Mouse (Mus musculus) bone marrow, adult 2 months (tissue): ENCODE data around the gene Tmem208. TPM values are rescaled to one million over a fixed set of nuclear protein-coding genes. Genes with fewer than 3 reads are reported as not detected.

ENCODE experiments used
- H3K27ac ChIP-seq: fragments of 200-500 bp; 2 replicates; pipeline ENCODE4 v1.5.1; 2012; ENCODE audit warnings: low read depth, mild to moderate bottlenecking, control low read depth, inconsistent platforms, low read length; ENCODE audit not compliant: control insufficient read depth, poor library complexity, insufficient read depth
- H3K4me1 ChIP-seq: fragments of 200-500 bp; 2 replicates; pipeline ENCODE4 v1.6.1; 2011; ENCODE audit warnings: low read length; ENCODE audit not compliant: control insufficient read depth, insufficient read depth
- H3K4me3 ChIP-seq: fragments of 200-500 bp; replicated peaks from 2 replicates; pipeline ENCODE3; 2011; ENCODE audit warnings: mild to moderate bottlenecking, low read depth, low read length, control low read depth; ENCODE audit not compliant: control insufficient read depth
- CTCF ChIP-seq: fragments of 200-500 bp; IDR thresholded peaks from 2 replicates; pipeline ENCODE4 v1.5.1; 2011; ENCODE audit warnings: low read length, control low read depth; ENCODE audit not compliant: control insufficient read depth, insufficient read depth
- POLR2A ChIP-seq: fragments of 200-500 bp; IDR thresholded peaks from 2 replicates; pipeline ENCODE4 v1.6.1; 2011; ENCODE audit warnings: low read depth, mild to moderate bottlenecking, control low read depth, low read length, borderline replicate concordance; ENCODE audit not compliant: control insufficient read depth
- WGBS: fragments of 180-500 bp; shearing (Covaris S2); methylation state at CpG from one replicate; pipeline ENCODE4 v1.1.7; 2018; 5-methylcytosine and 5-hydroxymethylcytosine counted together
- polyA plus RNA-seq: library from polyadenylated mRNA; stranded (reverse); fragments of >200 nt; gene quantifications from 2 replicates; pipeline ENCODE4 v1.2.4, GENCODE M21; 2011; ENCODE audit warnings: low replicate concordance; ENCODE audit not compliant: missing spikeins, insufficient read depth, insufficient read length

The Tmem208 gene
- polyA plus RNA-seq, 1 experiment = 140 TPM

DNA sequence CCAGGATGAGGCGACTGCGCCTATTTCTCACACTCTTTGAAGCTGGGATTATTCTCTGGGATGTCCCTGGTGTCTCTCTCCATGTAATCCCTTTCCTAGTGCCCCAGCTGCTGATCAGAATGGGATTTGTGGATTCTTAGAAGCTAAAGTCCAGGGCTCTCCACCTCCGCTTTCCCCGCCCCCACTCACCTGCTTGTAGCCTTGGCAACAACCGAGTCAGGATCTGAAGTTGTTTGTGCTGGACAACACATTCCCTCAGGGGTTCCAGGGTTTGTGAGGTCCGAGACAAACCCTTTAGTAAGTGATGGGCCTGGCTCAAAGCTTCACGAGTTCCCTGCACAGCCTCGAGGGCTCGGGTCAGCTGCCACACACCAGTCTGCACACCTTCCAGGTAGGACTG lies 31.4 kb upstream of the Tmem208 start:
- WGBS = 87% methylated on average over 9 of the region's 9 CpGs
- no peak overlapping the region for H3K4me3 ChIP-seq
- H3K4me1 ChIP-seq = peaks cover 8% of the 10 kb centered on the region

DNA sequence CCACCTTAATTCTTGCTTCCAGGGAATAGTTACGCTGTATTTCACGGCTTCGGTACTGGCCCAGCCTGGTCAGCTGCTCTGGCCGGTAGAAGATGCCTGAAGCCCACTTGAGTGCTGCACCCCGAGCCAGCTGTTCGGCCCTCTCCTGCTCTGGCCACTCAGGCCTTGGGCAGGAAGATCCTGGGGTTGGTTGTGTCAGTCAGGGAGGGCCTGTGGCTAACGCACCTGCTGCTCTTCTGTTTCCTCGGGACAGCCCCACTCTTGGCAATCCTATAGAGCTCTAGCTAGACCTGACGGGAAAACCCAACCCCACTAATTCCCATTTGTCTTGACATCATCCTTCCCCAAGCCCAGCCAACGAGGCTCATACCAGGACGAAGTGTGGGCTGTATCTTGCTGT lies 30.9 kb upstream of the Tmem208 start:
- Histone ChIP-seq H3K27ac (no peak overlapping the region), H3K4me3 (no peak overlapping the region), H3K4me1 (peaks cover 4% of the 10 kb centered on the region)
- no peak for TF ChIP-seq CTCF
- TF ChIP-seq POLR2A = no peak
- WGBS = 66% methylated on average over 11 of the region's 11 CpGs

More for the DNA sequence above, 31.4 kb upstream of the Tmem208 start:
- no peak overlapping the region for H3K27ac ChIP-seq
- no peak for TF ChIP-seq CTCF
- no peak for TF ChIP-seq POLR2A

DNA sequence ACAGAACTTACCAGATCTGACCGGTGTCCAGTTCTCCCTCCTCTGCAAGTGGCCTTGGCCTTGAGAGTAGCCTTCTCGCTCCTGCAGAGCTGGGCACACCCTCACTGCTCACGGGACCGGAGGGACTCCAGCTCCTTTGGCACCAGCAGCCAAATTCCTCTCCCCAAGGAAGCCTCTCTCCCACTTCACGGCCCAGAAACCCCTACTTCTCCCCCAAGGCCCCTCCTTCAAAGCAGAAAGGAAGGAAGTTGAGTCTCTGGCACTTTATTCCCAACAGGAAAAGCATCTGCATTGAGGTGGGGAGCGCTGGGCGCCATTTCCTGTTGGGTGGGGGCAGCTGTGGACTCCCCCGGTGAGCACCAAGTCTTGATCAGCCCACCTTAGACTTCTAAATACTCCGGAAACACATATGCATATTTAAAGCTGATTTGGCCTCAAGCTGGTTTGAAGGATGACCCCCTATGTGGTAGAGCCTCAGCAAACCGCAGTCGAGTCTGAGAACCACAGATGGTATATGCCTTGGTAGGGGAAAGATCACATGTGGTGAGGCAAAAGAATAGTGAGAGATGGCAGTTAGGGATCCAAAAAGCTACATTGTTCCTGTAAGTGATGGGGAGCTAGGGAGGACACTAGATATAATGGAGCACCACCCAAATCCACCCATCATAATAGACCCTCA lies 30.1 kb upstream of the Tmem208 start, which contains the start of gene Exoc3l:
Gene Exoc3l, minus strand, starts transcription at position 207 of the 679 bp plus-strand sequence.
- WGBS = 12% methylated on average over 11 of the region's 11 CpGs
- H3K4me3 ChIP-seq = no peak within 1 kb of the TSS

DNA sequence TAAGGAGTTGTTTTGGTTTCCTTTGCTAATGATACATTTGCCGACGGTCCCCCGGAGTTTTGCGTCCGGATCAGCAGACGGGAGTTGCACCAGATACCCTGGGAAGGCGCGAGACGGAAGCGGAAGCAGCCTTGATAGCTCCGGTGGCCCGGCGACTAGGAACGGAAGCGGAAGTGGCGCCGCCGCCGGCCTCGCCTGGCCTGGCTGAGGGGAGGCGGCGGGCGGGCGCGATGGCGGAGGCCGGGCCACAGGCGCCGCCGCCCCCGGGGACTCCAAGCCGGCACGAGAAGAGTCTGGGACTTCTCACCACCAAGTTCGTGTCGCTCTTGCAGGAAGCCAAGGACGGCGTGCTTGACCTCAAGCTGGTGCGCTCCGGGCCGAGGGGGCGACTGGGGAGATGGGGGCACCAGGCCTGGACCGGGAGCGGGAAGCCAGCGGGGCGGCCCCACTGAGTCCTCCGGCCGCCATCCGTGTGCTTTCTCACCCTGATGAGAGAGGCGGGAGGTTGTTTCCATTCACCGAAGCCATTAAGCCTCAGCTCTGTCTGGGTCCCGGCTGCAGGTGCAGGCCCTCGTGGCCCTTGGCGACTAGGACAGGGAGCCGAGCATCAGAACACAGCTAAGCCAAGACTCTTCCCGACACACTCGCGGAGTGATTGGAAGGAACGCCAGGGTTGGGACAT lies 28.5 kb upstream of the Tmem208 start, which contains the start of gene E2f4:
Gene E2f4, plus strand, starts transcription at position 153 of the 682 bp plus-strand sequence.
- Histone ChIP-seq H3K4me3 (peak within 1 kb of the TSS; percentile 99), H3K27ac (peak within 1 kb of the TSS; percentile 90), H3K4me1 (peaks cover 4% of the 10 kb centered on the region)
- TF ChIP-seq CTCF (no peak), POLR2A (peak; percentile 89; the same call in 1 of the 2 replicates)
- WGBS = under 1% methylated on average over 58 of the region's 58 CpGs

More for the DNA sequence above, 30.1 kb upstream of the Tmem208 start, which contains the start of gene Exoc3l:
- TF ChIP-seq POLR2A (no peak), CTCF (no peak)
- Histone ChIP-seq H3K27ac (no peak within 1 kb of the TSS), H3K4me1 (peaks cover 4% of the 10 kb centered on the region)

DNA sequence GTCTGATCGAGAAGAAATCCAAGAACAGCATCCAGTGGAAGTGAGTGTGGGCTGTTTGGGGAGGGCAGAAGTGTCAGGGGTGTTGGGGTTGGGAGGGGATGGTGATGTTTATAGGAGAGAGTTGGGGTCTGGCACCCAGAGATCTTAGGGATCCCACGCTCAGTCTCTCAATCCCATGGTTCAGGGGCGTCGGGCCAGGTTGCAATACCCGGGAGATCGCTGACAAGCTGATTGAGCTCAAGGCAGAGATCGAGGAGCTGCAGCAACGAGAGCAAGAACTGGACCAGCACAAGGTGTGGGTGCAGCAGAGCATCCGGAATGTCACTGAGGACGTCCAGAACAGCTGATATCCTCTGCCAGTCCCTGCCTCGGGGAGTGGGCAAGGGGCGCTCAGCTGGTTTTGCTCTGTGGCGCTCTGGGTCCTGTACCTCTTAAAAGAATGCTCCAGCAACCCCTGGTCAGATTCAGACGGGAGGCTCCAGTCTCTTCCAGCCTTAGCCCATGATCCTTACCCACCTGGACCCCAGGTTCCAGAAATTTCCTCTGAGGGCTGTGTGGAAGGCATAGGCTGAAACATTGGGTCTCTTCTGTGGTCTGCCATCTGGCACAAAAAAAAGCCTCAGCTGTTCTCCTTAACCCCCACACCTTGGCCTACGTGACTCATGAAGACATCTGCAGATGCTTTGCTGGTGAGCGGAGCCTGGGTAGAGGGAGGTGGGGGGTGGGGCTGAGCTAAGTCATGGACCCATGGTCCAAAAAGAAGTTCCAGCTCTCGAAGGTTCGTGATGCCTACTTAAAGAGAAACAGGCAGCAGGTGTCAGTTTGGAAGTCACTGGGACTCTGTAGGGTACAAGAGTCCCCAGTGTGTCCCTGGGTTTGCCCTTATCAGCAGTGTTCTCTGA lies 27.6 kb upstream of the Tmem208 start:
- Histone ChIP-seq H3K4me3 (peak overlapping the region; percentile 99), H3K4me1 (peaks cover 4% of the 10 kb centered on the region), H3K27ac (peak overlapping the region; percentile 90)
- 46% methylated on average over 18 of the region's 18 CpGs for WGBS
- TF ChIP-seq POLR2A (no peak), CTCF (no peak)

DNA sequence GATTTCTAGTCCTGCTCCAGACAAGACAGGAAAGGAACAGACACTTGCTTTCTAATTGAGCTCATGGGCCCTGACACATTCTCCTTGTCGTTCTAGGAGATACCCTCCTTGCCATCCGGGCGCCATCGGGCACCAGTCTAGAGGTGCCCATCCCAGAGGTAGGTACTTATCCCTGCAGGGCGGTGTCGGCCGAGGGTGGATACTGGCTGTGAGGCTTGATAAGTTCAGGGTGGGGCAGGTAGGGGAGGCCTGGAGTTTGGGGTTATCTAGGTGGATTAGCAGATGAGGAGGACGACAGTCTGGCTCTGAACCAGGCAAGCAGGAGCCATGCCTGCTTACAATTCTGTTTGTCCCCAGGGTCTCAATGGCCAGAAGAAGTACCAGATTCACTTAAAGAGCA lies 26.2 kb upstream of the Tmem208 start:
- Histone ChIP-seq H3K4me1 (peaks cover 4% of the 10 kb centered on the region), H3K4me3 (peak overlapping the region; percentile 63), H3K27ac (peak overlapping the region; percentile 81)
- WGBS = 67% methylated on average over 8 of the region's 8 CpGs
- TF ChIP-seq CTCF (no peak), POLR2A (peak; percentile 84)

DNA sequence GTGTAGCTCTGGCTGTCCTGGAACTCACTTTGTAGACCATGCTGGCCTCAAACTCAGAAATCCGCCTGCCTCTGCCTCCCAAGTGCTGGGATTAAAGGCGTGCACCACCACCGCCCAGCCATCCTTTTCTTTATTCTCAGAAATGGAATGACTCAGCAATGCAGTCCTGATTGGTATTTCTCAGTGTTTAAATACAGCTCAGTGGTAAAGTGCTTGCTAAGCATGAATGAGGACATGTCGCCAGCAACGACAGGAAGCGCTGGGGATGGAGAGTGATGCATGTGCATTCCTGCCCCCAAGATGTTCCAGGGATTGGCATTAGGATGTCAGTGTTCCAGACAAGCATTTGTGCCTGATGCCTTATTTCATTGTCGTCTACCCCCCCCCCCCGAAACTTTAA lies 22.8 kb upstream of the Tmem208 start:
- peaks cover 1% of the 10 kb centered on the region; the same call in 1 of the 2 replicates for H3K4me1 ChIP-seq
- 74% methylated on average over 8 of the region's 8 CpGs for WGBS
- no peak overlapping the region for H3K27ac ChIP-seq
- TF ChIP-seq POLR2A (no peak), CTCF (no peak)
- no peak overlapping the region for H3K4me3 ChIP-seq

DNA sequence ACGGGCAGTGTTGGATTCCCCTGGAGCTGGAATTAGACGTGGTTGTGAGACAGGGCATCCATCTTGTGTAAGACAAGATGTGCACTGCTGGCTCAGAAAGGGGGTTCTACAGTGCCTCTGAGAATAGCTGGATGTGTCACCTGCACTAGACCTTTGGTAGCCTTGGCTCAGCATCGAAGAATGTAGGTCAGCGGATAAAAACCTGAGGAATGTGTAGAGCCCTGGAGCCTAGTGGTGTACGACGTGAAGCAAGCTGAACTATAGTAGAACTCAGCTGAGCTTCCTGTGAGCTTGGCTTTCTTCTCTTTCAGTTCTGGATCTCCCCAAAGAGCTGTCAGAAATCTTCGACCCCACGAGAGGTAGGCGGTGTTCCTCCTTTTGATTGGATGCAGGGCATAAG lies 22.3 kb upstream of the Tmem208 start:
- WGBS = 84% methylated on average over 9 of the region's 9 CpGs
- H3K4me3 ChIP-seq = no peak overlapping the region
- no peaks in the 10 kb centered on the region; the same call in 1 of the 2 replicates for H3K4me1 ChIP-seq
- TF ChIP-seq POLR2A (no peak), CTCF (no peak)
- no peak overlapping the region for H3K27ac ChIP-seq
